Mouse (Mus musculus) cerebellum, adult 18-20 months (tissue): ENCODE results near the gene Olfr521.
"Not testable (repeated sequence)": the region's sequence is repeated elsewhere in the genome, so short reads cannot be mapped to it uniquely, and the experiment has no call there.

ENCODE experiments used
- DNase-seq, 2 experiments: peaks; one replicate each; pipeline ENCODE4 v3.0.0; 2021

Gene Olfr521

GRCm38 (mm10) chr7:99763207-99763606 lies at the start of gene Olfr521:
Olfr521 (plus strand) TSS chr7:99763507.
- DNase-seq: no peak

- DNase-seq: no peak
Observed at GRCm38 (mm10) chr7:99716536-99716935, 46.8 kb upstream of the Olfr521 start.

GRCm38 (mm10) chr7:99729973-99730372 lies 33.3 kb upstream of the Olfr521 start, which contains the start of gene Olfr520:
Olfr520 (plus strand) TSS chr7:99730273.
- no peak for DNase-seq

DNA sequence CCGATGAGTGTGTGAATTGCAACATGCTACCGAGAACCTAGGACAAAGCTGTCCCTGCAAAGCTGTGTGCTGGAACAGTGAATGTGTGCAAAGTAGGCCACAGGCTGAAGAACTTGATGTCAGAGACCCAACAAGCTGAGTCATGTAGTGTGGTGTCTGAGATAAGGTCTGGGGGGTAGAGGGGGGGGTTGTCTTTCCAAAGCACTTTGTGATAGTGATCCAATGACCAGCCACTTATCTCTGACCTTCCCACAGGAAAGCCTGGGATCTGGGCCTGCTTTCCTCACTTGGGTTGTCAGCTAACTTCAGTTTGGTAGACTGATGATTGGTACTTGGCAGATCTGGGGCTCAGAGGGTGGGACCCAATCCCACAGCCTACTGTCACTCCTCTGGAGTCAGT lies 28.7 kb upstream of the Olfr521 start:
- no peak for DNase-seq

- DNase-seq: not testable (repeated sequence)
Observed at GRCm38 (mm10) chr7:99735491-99735890, 27.8 kb upstream of the Olfr521 start.

DNA sequence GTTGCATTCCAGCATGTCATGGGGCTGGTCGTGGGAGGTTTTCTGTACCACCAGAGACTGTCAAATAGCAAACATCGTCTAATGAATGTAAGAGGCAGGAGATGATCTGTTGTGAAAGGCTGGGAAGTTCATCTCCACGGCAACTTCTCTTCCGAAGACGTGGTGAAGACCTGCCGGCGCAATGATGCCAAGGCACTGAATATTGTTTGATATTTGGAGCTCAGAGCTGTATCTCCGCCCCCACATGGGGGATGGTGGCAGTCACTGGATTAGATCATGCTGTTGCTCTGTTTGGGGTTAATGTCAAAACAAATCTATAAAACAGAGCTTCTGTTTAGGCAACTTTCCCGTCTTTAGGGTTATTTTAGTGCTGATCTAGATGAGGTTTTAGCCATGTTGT lies 24.0 kb upstream of the Olfr521 start:
- no peak for DNase-seq

DNA sequence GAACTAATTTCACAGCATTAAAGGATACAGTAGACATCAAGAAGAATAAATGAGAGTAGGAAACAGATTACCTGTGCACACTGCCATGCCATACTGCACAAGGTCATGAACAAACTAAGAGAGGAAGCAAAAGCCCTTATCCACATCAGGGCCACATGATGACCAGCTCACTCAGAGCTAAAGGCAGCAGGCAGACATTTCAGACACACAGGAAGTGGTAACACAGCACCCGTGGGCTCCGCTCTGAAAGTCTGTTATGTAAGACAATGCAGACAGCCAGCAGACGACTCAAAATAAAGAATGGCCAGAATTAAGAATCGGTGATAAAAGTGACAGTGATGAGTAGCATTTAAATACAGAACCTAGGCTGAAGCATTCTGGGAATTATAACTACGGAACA lies 18.1 kb downstream of the Olfr521 start:
- no peak for DNase-seq

DNA sequence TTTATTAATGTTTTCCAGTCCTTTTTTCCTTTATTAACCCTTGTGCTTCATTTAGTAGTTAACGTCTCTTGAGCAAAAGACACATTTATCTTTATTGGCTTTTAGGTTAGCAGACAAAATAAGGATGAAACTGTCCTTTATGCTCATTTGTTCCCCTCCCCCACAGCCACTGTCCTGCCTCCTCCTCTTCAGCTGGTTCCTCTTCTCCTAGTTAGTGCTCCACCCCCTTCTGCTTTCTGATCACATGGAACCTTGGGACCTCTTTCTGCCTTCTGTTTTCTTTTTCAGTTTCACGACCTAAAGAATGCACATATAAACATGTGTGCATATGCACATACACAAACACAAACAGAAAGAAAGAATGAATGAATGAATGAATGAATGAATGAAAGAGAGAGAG lies 18.6 kb downstream of the Olfr521 start:
- DNase-seq: no peak

- no peak for DNase-seq
Observed at GRCm38 (mm10) chr7:99783421-99783820, 20.1 kb downstream of the Olfr521 start.

DNA sequence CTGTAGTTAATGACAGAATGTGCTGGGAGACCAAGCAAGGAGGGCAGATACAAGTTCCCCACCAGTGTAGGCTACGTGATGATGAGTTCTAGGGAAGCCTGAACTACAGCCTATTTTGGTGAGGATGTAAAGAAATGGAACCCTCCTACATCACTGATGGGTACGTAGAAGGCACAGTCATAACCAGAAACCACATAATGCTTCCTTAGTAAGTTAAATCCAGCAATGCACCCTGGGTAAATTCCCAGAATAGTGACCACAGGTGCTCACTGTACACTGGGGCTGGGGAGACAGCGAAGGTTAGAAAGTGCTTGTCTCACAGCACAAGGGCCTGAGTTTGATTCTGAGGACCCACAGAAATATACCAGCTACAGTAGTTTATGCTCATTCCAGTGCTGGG lies 22.2 kb downstream of the Olfr521 start:
- DNase-seq: no peak

GRCm38 (mm10) chr7:99786774-99787173 lies 23.5 kb downstream of the Olfr521 start:
- DNase-seq: no peak

DNA sequence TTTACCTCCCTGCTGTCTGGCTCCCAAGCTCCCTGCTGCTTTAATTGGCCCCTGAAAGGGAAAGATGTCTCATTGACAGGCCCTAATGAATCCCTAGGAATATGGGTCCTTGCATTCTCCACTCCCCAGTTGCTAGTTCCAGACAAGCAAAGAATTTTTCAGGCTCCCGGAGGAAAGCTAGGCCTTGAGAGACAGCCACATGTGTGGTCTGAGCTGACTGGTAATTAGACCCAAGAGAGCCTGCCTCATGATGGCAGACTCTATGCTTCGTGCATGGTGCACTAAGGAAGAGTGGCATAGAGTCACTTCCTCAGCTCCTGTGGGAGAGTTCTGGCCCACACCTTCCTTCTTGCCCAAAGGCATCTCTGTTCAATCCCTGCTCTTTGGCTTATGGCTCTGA lies 24.6 kb downstream of the Olfr521 start:
- no peak for DNase-seq

DNA sequence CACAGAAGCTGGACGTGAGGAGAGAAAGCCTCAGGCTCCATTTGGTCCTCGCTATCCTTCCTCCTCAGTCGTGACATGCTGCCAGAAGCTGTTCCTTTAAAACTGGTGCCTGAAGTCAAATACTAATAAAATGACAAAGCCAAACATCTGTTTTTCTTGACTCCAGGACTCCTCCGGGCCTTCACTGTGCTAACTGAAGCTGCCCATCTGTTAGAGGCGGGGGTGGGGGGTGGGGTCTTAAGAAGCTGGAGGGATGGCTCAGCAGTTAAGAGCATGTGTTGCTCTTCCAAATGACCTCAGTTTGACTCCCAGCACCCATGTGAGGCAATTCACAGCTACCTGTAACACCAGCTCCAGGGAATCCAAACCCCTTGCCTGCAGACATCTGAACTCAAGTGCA lies 25.3 kb downstream of the Olfr521 start:
- no peak for DNase-seq

GRCm38 (mm10) chr7:99790816-99791215 lies 27.5 kb downstream of the Olfr521 start:
- no peak for DNase-seq

- no peak for DNase-seq
Observed at GRCm38 (mm10) chr7:99794096-99794495, 30.8 kb downstream of the Olfr521 start.

- DNase-seq: peak in 1 of 2 experiments; percentile 10
Observed at GRCm38 (mm10) chr7:99795192-99795981, 32.1 kb downstream of the Olfr521 start.

- no peak for DNase-seq
Observed at GRCm38 (mm10) chr7:99796471-99796870, 33.2 kb downstream of the Olfr521 start.

- DNase-seq: no peak
Observed at GRCm38 (mm10) chr7:99797261-99797660, 34.0 kb downstream of the Olfr521 start.

DNA sequence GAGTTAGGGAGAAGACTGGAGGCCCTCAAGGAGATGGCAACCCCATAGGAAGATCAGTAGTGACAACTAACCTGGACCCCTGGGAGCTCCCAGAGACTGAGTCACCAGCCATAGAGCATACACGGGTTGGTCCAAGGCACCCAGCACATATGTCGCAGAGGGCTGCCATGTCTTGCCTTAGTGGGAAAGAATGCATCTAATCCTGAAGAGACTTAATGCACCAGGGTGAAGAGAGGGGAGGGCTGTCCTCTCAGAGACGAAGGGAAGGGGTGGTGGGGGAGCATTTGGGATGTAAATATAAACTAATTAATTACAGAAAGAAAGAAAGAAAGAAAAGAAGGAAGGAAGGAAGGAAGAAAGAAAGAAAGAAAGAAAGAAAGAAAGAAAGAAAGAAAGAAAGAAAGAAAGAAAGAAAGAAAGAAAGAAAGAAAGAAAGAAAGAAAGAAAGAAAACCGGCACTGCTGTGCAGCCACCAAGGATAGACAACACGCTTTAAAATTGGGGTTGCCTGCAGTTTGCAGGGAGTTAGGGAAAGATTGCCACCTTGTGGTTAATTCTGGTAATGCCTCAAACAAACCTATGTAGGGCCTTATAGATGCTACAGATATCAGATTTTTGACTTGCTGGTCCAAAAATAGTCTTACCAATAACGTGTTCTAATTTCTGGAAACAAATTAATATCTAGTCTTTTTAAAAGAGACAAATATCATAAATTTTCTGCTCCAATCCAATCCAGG lies 34.8 kb downstream of the Olfr521 start:
- peak; percentile 71 to 79 for DNase-seq

DNA sequence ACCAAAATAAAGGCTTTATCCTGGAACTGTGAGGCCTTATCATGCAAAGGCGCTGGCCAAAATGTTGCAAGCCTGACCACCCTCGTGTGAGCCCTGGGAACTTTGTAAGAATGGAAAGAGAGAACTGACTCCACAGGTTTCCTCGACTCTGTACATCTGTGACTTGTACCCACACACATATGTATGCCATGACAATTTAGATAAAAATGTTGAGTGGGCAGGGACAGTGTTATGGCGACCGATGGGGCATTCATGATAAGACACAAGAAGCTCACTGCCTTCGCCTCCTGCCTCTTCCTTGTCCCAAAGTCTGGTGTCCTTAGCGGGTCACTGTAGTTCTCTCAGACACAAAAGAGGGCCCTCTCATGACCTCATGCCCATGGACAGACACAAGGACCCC lies 35.8 kb downstream of the Olfr521 start:
- DNase-seq: no peak

DNA sequence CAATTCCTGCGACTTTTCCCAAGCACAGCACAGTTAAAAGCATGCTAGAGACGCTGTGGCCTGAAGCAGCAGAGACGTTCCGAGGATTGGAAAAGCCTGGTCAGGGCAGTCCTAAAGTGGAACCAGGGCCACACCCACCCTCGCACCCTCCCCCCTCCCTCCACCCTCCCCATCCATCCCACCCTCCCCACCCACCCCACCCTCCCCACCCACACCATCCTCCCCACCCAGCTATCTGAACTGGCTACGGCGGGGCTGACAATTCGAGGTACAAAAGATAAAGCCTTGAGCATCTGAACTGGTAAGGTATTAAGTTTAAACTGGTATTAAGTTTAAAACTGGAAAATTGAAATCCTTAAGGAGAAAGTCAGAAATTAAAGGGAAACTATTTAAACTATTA lies 40.2 kb downstream of the Olfr521 start:
- no peak for DNase-seq

- not testable (repeated sequence) for DNase-seq
Observed at GRCm38 (mm10) chr7:99804033-99804432, 40.7 kb downstream of the Olfr521 start.

GRCm38 (mm10) chr7:99805340-99805739 lies 42.0 kb downstream of the Olfr521 start:
- DNase-seq: no peak

GRCm38 (mm10) chr7:99807043-99807442 lies 43.7 kb downstream of the Olfr521 start:
- not testable (repeated sequence) for DNase-seq
